Mouse (Mus musculus): Measurements from ENCODE around the gene Sik3. TPM values are rescaled to one million over a fixed set of nuclear protein-coding genes. Genes with fewer than 3 reads are reported as not detected.

Gene Sik3
- polyA plus RNA-seq, 1 experiment, result 22.2 TPM

DNA sequence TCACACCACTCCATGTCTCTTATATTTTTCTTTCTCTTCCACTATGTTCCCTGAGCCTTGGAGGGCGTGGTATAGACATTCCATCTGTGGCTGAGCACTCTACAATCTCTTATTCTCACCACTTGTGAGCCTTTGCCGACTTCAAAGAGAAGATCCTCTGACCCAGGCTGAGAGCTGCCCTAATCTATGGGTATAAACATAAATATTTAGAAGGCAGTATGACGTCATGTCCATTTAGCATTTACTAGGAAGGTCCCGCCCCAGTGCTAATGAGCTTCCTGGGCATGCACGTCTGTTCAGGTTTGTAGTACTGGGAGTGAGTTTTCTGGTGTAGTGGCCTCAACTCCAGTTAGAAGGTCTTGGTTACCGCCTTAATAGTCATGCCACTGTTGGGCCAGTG, 16.9 kb downstream of the Sik3 start:
- TF ChIP-seq CTCF (IDR thresholded peaks at IDR 0.05; ENCODE audit: insufficient read depth, low read length) (no peak), POLR2A (IDR thresholded peaks at IDR 0.05; ENCODE audit: borderline replicate concordance, extremely low read depth, low read depth, low read length) (no peak)
- peaks cover 21% of the 10 kb centered on the region for H3K4me1 ChIP-seq (ENCODE audit: control insufficient read depth, insufficient read depth, low read length)
- DNase-seq, result no peak
- WGBS, result 50% methylated on average over 6 of the region's 6 CpGs
- H3K4me3 ChIP-seq (replicated peaks; ENCODE audit: extremely low read depth, low read depth, low read length), result no peak overlapping the region

DNA sequence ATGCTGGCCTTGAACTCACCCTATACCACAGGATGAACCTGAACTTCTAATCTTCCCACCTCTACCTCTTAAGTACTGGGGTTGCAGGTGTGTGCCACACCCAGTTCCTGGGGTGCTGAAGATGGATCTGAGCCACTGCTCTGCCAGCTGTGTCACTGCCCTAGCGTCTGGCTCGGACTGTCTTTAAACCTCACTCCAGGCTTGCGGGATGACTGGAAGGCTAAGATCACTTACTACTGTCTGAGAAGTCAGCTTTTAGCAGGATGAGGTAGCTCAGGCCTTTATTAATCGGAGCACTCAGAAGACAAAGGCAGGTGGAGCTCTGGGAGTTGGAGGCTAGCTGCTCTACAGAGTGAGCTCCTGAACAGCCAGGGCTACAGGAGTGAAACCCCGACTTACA, 17.6 kb downstream of the Sik3 start:
- WGBS, result 66% methylated on average over 5 of the region's 5 CpGs
- peaks cover 21% of the 10 kb centered on the region for H3K4me1 ChIP-seq (ENCODE audit: control insufficient read depth, insufficient read depth, low read length)
- no peak for DNase-seq
- TF ChIP-seq POLR2A (IDR thresholded peaks at IDR 0.05; ENCODE audit: borderline replicate concordance, extremely low read depth, low read depth, low read length) (no peak), CTCF (IDR thresholded peaks at IDR 0.05; ENCODE audit: insufficient read depth, low read length) (no peak)
- no peak overlapping the region for H3K4me3 ChIP-seq (replicated peaks; ENCODE audit: extremely low read depth, low read depth, low read length)

DNA sequence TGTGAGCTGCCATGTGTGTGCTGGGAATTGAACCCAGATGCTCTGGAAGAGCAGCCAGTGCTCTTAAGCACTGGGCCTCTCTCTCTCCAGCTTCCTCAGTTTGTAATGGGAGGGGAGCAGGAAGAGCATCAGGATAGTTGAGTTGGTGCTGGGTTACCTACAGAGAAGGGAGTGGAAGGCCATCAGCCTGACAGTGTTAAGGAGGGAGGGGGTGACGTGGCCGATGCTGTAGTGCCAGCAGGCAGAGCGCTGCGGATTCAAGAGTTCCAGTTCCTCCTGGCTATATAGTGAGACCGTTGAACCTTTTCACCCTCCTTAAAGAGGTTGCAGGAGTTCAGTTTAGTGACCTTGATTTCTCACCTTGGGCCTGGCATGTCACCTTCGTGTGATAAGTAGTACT, 18.3 kb downstream of the Sik3 start:
- peaks cover 20% of the 10 kb centered on the region for H3K4me1 ChIP-seq (ENCODE audit: control insufficient read depth, insufficient read depth, low read length)
- TF ChIP-seq POLR2A (IDR thresholded peaks at IDR 0.05; ENCODE audit: borderline replicate concordance, extremely low read depth, low read depth, low read length), result no peak
- no peak for TF ChIP-seq CTCF (IDR thresholded peaks at IDR 0.05; ENCODE audit: insufficient read depth, low read length)
- no peak overlapping the region for H3K4me3 ChIP-seq (replicated peaks; ENCODE audit: extremely low read depth, low read depth, low read length)
- 82% methylated on average over 6 of the region's 6 CpGs for WGBS
- no peak for DNase-seq

DNA sequence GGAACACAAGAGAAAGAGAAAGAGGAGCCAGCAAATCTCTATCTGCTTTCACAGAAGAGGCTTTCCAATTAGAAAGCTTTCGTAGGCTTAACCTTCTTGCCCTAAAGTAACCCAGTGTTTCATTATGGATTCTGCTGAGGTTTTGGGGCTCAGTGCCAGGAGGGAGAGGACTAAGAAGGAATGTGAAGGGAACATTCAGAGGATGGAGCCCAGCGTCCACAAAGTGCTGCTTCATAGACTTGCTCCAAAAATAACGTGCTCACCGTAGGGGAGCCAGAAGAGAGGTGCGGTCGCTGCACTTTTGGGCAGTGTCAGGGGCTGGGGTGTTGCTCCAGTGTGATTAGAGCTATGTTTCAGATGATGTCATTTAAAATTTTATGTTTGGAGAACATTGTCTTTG, 19.6 kb downstream of the Sik3 start:
- TF ChIP-seq POLR2A (IDR thresholded peaks at IDR 0.05; ENCODE audit: borderline replicate concordance, extremely low read depth, low read depth, low read length) (no peak), CTCF (IDR thresholded peaks at IDR 0.05; ENCODE audit: insufficient read depth, low read length) (no peak)
- WGBS, result 50% methylated on average over 6 of the region's 6 CpGs
- Histone ChIP-seq H3K4me3 (replicated peaks; ENCODE audit: extremely low read depth, low read depth, low read length) (no peak overlapping the region), H3K4me1 (ENCODE audit: control insufficient read depth, insufficient read depth, low read length) (peaks cover 14% of the 10 kb centered on the region)
- no peak for DNase-seq

DNA sequence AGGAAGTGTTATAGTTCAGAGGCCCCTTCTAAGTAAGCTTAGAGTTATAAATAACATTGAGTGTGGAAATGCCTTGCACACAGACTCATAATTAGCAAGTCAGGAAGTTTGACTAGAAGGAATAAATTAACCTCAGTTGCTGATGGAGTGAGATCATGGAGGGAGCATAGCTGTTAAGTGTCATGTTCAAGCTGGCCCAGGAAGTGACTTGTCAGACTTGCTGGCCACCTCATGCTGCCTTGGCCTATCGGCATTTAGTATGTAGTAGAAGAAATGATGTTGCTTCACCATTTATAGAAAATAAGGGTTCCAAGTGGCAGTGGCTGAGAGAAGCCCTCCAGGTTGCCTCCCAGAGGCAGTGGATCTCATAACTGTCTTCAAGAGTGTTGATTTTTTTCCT, 20.4 kb downstream of the Sik3 start:
- WGBS, result 55% methylated on average over 1 of the region's 1 CpGs
- Histone ChIP-seq H3K4me1 (ENCODE audit: control insufficient read depth, insufficient read depth, low read length) (peaks cover 14% of the 10 kb centered on the region), H3K4me3 (replicated peaks; ENCODE audit: extremely low read depth, low read depth, low read length) (no peak overlapping the region)
- DNase-seq, result no peak
- TF ChIP-seq POLR2A (IDR thresholded peaks at IDR 0.05; ENCODE audit: borderline replicate concordance, extremely low read depth, low read depth, low read length), result no peak
- TF ChIP-seq CTCF (IDR thresholded peaks at IDR 0.05; ENCODE audit: insufficient read depth, low read length), result no peak

DNA sequence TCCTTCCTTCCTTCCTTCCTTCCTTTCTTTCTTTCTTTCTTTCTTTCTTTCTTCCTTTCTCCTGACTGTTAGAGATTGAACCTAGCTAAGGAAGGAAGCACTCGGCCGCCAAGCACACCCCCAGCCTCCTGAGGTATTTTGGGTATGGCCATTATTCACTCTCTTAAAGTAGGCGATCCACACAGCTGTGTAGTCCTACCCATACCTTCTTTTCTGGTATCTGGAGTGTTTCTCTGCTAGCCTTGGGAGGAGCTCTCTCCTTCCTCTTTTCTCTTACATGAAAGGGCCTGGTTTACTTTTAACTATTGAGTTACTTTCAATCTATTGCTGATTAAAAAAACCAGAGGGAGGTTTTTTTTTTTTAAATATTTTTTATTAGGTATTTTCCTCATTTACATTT, 21.2 kb downstream of the Sik3 start:
- no peak overlapping the region for H3K4me3 ChIP-seq (replicated peaks; ENCODE audit: extremely low read depth, low read depth, low read length)
- WGBS, result 51% methylated on average over 3 of the region's 3 CpGs
- no peak for TF ChIP-seq POLR2A (IDR thresholded peaks at IDR 0.05; ENCODE audit: borderline replicate concordance, extremely low read depth, low read depth, low read length)
- no peak for TF ChIP-seq CTCF (IDR thresholded peaks at IDR 0.05; ENCODE audit: insufficient read depth, low read length)
- no peak for DNase-seq
- peaks cover 14% of the 10 kb centered on the region for H3K4me1 ChIP-seq (ENCODE audit: control insufficient read depth, insufficient read depth, low read length)

DNA sequence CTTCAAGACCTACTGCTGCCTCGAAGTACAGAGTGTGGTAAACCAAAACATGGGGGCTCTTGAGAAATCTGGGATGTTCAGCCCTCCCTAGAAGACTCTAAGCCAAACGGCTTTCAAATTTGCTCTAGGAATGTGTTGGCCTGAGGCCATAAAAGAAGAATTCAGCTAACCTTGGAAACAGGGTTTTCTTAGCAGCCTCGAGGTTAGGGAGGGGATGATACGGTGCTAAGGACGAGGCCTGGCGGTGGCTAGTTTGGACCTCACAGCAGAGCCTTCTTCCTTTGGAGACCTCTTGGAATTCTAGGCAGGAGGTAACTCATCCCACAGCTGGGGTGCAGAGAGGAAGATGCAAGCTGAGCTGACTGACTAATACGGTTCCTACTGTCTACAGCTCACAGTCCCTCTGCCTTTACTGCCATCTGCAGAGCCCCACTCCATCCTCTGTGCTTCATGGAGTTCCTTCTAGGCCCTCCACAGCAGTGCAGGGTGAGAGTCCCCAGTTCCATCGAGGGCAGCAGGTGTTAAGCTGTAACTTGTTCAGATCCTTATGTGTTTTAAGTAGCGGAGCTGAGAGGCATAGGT, 22.8 kb downstream of the Sik3 start:
- peaks cover 10% of the 10 kb centered on the region for H3K4me1 ChIP-seq (ENCODE audit: control insufficient read depth, insufficient read depth, low read length)
- 42% methylated on average over 9 of the region's 9 CpGs for WGBS
- no peak for DNase-seq
- no peak overlapping the region for H3K4me3 ChIP-seq (replicated peaks; ENCODE audit: extremely low read depth, low read depth, low read length)
- TF ChIP-seq POLR2A (IDR thresholded peaks at IDR 0.05; ENCODE audit: borderline replicate concordance, extremely low read depth, low read depth, low read length) (no peak), CTCF (IDR thresholded peaks at IDR 0.05; ENCODE audit: insufficient read depth, low read length) (no peak)

DNA sequence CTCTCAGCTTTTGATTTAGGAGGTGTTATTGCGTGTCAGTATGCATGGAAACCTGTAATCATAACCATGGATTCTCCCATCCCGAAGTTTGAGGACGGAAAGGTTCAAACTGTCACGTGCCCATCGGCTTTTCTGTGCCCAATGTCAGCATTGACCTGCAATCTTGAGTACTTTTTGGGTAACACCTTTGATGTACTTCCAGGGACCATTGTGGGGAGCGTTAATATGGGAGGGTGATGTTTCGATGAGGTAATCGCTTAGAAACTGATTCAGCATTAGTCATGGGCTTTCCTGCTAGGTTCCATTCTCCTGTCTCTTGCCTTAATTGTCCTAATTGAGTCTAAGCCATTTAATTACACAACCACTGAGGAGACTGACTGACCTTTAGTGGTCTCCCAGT, 24.3 kb downstream of the Sik3 start:
- Histone ChIP-seq H3K4me3 (replicated peaks; ENCODE audit: extremely low read depth, low read depth, low read length) (no peak overlapping the region), H3K4me1 (ENCODE audit: control insufficient read depth, insufficient read depth, low read length) (peaks cover 10% of the 10 kb centered on the region)
- 93% methylated on average over 8 of the region's 8 CpGs for WGBS
- TF ChIP-seq CTCF (IDR thresholded peaks at IDR 0.05; ENCODE audit: insufficient read depth, low read length) (no peak), POLR2A (IDR thresholded peaks at IDR 0.05; ENCODE audit: borderline replicate concordance, extremely low read depth, low read depth, low read length) (no peak)
- no peak for DNase-seq

DNA sequence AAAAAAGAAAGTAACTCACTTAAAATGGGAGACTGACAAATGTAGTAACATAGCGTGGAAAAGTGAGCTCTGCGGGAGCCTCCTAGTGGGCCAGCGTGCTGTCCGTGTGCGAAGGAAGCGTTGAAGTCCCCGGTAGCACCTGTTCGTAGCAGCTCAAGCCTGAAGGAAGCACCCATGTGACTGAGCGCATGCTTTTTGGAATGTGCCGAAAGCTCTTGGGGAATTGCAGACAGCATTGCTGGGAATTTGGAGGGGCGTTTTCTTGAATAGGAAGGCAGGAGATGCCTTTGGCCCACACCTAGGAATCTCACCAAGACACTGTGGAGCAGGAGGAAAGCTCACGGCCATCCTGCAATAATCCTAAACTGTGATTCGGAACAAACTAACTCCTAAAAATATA, 26.2 kb downstream of the Sik3 start:
- no peak overlapping the region for H3K4me3 ChIP-seq (replicated peaks; ENCODE audit: extremely low read depth, low read depth, low read length)
- no peak for TF ChIP-seq CTCF (IDR thresholded peaks at IDR 0.05; ENCODE audit: insufficient read depth, low read length)
- TF ChIP-seq POLR2A (IDR thresholded peaks at IDR 0.05; ENCODE audit: borderline replicate concordance, extremely low read depth, low read depth, low read length), result no peak
- WGBS, result 93% methylated on average over 13 of the region's 13 CpGs
- H3K4me1 ChIP-seq (ENCODE audit: control insufficient read depth, insufficient read depth, low read length), result no peaks in the 10 kb centered on the region; the same call in 1 of the 2 replicates
- no peak for DNase-seq

DNA sequence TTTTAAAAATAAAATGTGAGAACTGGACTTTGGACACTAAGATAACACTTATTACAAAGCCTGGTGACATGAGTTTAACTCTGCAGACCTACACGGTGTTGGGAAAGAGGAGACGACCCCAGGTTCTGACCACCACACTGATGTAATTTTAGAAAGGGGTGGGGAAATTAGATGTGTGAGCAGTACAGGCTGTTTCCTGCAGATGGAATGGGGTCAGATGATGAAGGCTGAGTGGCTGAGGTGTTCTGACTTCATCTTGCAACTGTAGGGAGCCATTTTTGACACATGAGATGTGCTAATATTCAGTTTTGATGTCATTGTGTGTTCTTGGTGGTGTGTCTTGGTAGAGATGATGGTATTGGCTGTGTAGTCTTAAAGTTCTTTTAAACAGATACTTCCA, 28.6 kb downstream of the Sik3 start:
- DNase-seq, result no peak
- Histone ChIP-seq H3K4me1 (ENCODE audit: control insufficient read depth, insufficient read depth, low read length) (peaks cover 2% of the 10 kb centered on the region; the same call in 1 of the 2 replicates), H3K4me3 (replicated peaks; ENCODE audit: extremely low read depth, low read depth, low read length) (no peak overlapping the region)
- TF ChIP-seq CTCF (IDR thresholded peaks at IDR 0.05; ENCODE audit: insufficient read depth, low read length), result no peak
- TF ChIP-seq POLR2A (IDR thresholded peaks at IDR 0.05; ENCODE audit: borderline replicate concordance, extremely low read depth, low read depth, low read length), result no peak
- 71% methylated on average over 2 of the region's 2 CpGs for WGBS

Data from lung, adult 2 months (tissue).